Mouse (Mus musculus) midbrain, embryonic 14.5 days (tissue): ENCODE measurements at regions not wholly inside any gene's neighbourhood (a gene's known extent, or its start where the extent isn't known, plus 50 kb on each side); places are given as distances from the start of the nearest gene placed in this dataset.

Source experiments
- ATAC-seq: fragments of 200-750 bp; cut with Nextera tagmentation; 2 replicates; pipeline ENCODE4 v1.8.0; 2017; ENCODE audit warnings: moderate number of reproducible peaks, moderate library complexity; ENCODE audit not compliant: low FRiP score, low TSS enrichment
- DNase-seq: peaks from one replicate; pipeline ENCODE4 v3.0.0-alpha.2; 2015
- H3K27ac ChIP-seq: fragments of 300-500 bp; sonication (generic); replicated peaks from 2 replicates; pipeline ENCODE4 v1.5.1; 2014; ENCODE audit warnings: mild to moderate bottlenecking, low read depth, low read length, moderate library complexity
- H3K27me3 ChIP-seq: fragments of 300-500 bp; sonication (generic); 2 replicates; pipeline ENCODE4 v1.6.1; 2014; ENCODE audit warnings: low read length, control low read depth, mixed read lengths; ENCODE audit not compliant: control insufficient read depth, insufficient read depth
- H3K36me3 ChIP-seq: fragments of 300-500 bp; sonication (generic); 2 replicates; pipeline ENCODE4 v1.6.1; 2014; ENCODE audit warnings: low read length, control low read depth; ENCODE audit not compliant: control insufficient read depth, insufficient read depth
- H3K4me1 ChIP-seq: fragments of 300-500 bp; sonication (generic); 2 replicates; pipeline ENCODE4 v1.6.1; 2014; ENCODE audit warnings: mild to moderate bottlenecking, antibody characterized with exemption, low read length, control low read depth; ENCODE audit not compliant: control insufficient read depth, insufficient read depth
- H3K4me2 ChIP-seq: fragments of 300-500 bp; sonication (generic); 2 replicates; pipeline ENCODE4 v1.6.1; 2014; ENCODE audit warnings: mild to moderate bottlenecking, low read length, moderate library complexity
- H3K4me3 ChIP-seq: fragments of 300-500 bp; sonication (generic); replicated peaks from 2 replicates; pipeline ENCODE4 v1.5.1; 2014; ENCODE audit warnings: low read depth, low read length
- H3K9ac ChIP-seq: fragments of 300-500 bp; sonication (generic); replicated peaks from 2 replicates; pipeline ENCODE4 v1.6.1; 2014; ENCODE audit warnings: mild to moderate bottlenecking, low read length, moderate library complexity
- H3K9me3 ChIP-seq: fragments of 300-500 bp; sonication (generic); 2 replicates; pipeline ENCODE4 v1.6.1; 2016; ENCODE audit warnings: low read length, control low read depth, mixed read lengths; ENCODE audit not compliant: control insufficient read depth
- WGBS: fragments of 180-500 bp; shearing (Covaris S2); extraction: QIAGEN DNeasy Blood & Tissue Kit; methylation state at CpG from one replicate; pipeline ENCODE4 v1.1.7; 2014; 5-methylcytosine and 5-hydroxymethylcytosine counted together

DNA sequence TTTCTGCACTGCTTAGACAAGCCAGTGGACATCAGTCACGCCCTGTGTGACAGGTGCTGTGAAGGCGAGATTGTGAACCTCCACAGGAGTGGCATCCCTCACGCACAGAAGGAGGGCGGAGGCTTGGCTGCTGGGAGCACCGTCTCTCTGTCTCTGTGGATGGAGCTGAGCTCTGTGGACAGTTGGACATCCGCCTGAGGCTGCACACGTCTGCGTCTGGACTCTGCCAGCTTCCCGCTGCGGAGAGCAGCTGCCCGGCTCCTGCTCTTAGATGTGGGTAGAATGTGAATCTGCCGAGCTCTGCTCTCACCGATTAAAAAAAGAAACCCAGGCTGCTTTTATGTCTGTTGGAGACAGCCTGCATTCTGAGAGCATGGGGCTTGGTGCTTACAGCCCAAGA lies 387.1 kb upstream of the Myt1l start:
- no peaks in the 10 kb centered on the region for H3K9me3 ChIP-seq
- H3K4me2 ChIP-seq = peak overlapping the region; percentile 29; the same call in 1 of the 2 replicates
- H3K9ac ChIP-seq = peak overlapping the region; percentile 45; the same call in 1 of the 2 replicates
- peak; percentile 53 for ATAC-seq
- DNase-seq = peak; percentile 82
- H3K36me3 ChIP-seq = no peaks in the 10 kb centered on the region
- H3K27me3 ChIP-seq = no peaks in the 10 kb centered on the region
- peak overlapping the region; percentile 89 for H3K27ac ChIP-seq
- WGBS = 21% methylated on average over 13 of the region's 13 CpGs
- peaks cover 49% of the 10 kb centered on the region for H3K4me1 ChIP-seq
- H3K4me3 ChIP-seq = no peak overlapping the region

DNA sequence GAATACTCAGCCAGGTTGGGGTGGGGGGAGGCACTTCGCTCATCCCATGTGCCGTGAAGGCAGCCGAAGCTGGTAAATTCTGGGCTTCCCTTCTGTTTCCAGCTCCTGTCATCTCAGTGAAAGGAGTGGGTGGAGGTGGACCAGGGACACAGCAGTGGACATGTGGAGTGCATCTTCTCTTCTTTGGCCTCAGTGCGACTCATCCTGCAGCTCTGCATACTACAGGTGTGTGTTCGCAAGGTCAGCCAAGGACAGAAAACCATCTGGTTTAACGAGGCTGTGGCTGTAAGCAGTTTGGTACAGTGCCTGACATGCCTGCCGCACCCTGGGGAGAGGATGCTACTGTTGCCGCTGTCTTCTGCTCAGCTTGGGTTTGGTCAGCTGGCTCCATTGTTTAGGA lies 386.3 kb upstream of the Myt1l start:
- DNase-seq (no peak), ATAC-seq (no peak)
- H3K4me1 ChIP-seq = peaks cover 42% of the 10 kb centered on the region
- no peaks in the 10 kb centered on the region for H3K9me3 ChIP-seq
- WGBS = 77% methylated on average over 8 of the region's 8 CpGs
- H3K36me3 ChIP-seq = no peaks in the 10 kb centered on the region
- no peaks in the 10 kb centered on the region for H3K27me3 ChIP-seq
- peak overlapping the region; percentile 89 for H3K27ac ChIP-seq
- no peak overlapping the region for H3K4me3 ChIP-seq
- peak overlapping the region; percentile 45; the same call in 1 of the 2 replicates for H3K9ac ChIP-seq
- H3K4me2 ChIP-seq = peak overlapping the region; percentile 29; the same call in 1 of the 2 replicates

DNA sequence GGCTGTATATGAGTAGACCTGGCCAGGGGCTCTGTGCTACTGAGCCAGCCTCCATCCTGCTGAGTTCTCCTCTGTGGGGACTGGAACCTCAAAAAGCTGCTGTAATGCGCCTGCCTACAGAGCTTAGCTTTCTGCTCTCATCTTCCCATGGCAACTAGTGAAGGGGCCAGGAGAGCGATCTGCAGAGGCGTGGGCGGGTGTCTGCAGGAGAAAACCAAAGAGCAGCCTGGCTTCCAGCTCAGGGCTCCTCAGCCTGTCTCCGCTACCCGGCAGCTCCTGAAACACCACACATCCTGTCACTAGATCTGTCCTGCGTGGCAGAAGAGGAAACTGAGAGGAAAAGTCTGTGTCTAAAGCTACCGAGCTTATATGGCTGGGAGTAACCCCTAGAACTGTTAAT lies 384.9 kb upstream of the Myt1l start:
- H3K36me3 ChIP-seq = no peaks in the 10 kb centered on the region

DNA sequence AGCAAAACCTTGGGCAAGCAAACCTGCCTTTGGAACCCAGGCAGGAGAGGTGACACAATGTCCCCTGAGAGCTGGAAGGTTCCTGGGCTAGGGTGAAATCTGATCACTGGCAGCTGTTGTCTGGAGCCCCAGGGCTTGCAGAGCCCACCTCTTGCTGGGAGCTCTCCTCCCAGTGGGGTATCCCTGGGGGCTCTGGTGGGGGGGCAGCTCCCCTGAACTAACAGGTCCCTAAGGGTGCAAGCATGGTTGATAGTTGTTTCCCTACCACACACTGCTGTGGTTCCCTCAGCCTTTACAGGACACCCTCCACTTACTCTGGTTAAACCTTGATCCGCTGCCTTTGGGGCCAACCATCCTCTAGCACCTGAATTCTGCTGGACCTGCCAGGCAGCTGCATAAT lies 367.3 kb upstream of the Myt1l start:
- Histone ChIP-seq H3K9ac (no peak overlapping the region), H3K4me1 (no peaks in the 10 kb centered on the region), H3K36me3 (no peaks in the 10 kb centered on the region), H3K4me3 (no peak overlapping the region), H3K4me2 (no peak overlapping the region), H3K9me3 (no peaks in the 10 kb centered on the region), H3K27ac (no peak overlapping the region), H3K27me3 (no peaks in the 10 kb centered on the region)
- DNase-seq (no peak), ATAC-seq (no peak)
- WGBS = 83% methylated on average over 1 of the region's 1 CpGs

More for the DNA sequence above, 384.9 kb upstream of the Myt1l start:
- no peak for ATAC-seq
- H3K9ac ChIP-seq = no peak overlapping the region
- no peaks in the 10 kb centered on the region for H3K27me3 ChIP-seq
- H3K27ac ChIP-seq = no peak overlapping the region
- DNase-seq = no peak
- peaks cover 29% of the 10 kb centered on the region for H3K4me1 ChIP-seq
- WGBS = 70% methylated on average over 8 of the region's 8 CpGs
- H3K4me3 ChIP-seq = no peak overlapping the region
- no peak overlapping the region for H3K4me2 ChIP-seq
- H3K9me3 ChIP-seq = no peaks in the 10 kb centered on the region

DNA sequence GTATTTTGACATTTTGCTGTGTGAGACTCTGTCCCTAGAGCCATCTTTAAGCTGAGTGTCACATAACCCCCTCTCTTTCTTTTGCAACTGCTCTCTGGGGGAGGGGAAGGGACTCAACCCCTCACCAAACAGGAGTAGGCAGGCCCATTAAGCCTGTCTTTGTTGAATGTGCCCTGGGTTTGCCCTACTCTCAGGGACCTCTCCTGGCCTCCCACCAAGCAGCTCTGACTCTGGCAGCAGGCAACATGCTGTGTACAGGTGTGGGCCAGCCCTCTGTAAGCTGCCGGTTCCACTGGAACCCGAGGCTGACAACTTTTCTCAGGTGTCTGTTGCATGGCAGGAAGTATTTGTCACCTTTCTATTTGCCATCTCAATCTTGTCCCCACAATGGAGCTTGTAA lies 366.6 kb upstream of the Myt1l start:
- H3K36me3 ChIP-seq = no peaks in the 10 kb centered on the region
- ATAC-seq (no peak), DNase-seq (no peak)
- H3K4me2 ChIP-seq = no peak overlapping the region
- H3K4me3 ChIP-seq = no peak overlapping the region
- H3K9me3 ChIP-seq = no peaks in the 10 kb centered on the region
- WGBS = 13% methylated on average over 2 of the region's 2 CpGs
- no peaks in the 10 kb centered on the region for H3K4me1 ChIP-seq
- no peak overlapping the region for H3K27ac ChIP-seq
- H3K27me3 ChIP-seq = no peaks in the 10 kb centered on the region
- no peak overlapping the region for H3K9ac ChIP-seq

DNA sequence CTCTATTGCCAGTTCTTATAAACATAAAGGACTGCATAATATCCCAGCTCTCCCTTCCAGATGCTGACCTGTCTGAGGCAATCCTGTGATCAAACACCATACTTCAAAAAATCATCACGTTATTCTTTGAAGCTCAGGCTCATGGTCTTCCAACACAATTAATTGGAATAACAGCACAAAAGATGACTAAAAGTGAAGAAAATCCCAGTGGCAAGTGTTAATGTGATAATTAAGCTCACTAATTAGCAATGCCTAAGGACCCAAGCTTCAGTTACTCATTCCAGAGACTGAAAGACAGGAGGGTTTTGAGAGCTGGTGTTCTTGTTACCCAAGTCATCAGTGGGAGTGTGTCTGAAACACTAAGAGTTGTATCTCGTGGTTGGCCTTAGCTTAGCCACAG lies 363.5 kb upstream of the Myt1l start:
- no peak overlapping the region for H3K4me2 ChIP-seq
- H3K4me1 ChIP-seq = no peaks in the 10 kb centered on the region
- H3K27ac ChIP-seq = no peak overlapping the region
- ATAC-seq = no peak
- no peaks in the 10 kb centered on the region for H3K9me3 ChIP-seq
- no peak overlapping the region for H3K9ac ChIP-seq
- H3K27me3 ChIP-seq = no peaks in the 10 kb centered on the region
- no peak for DNase-seq
- H3K36me3 ChIP-seq = no peaks in the 10 kb centered on the region
- H3K4me3 ChIP-seq = no peak overlapping the region
- 75% methylated on average over 2 of the region's 2 CpGs for WGBS

DNA sequence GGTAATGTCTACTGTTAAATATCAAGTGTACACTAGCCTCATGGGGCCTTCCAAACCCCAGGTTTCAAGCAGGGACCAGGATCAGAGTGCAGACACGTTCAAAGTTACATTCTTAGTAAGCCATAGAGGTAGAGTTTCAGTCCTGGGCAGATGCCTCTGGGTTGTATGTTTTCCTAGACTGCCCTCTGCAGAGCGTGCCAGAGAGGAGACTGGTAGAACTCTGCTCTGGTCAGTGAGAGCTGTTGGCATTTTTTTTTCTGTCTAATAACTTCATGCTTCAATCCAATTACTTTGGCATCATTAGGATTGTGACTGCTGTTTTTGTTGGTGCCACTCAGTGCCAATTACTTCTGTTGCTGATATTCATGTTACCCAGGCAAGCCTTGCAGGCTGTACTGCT lies 361.9 kb upstream of the Myt1l start:
- WGBS = 63% methylated on average over 2 of the region's 2 CpGs
- Histone ChIP-seq H3K4me3 (no peak overlapping the region), H3K27ac (no peak overlapping the region), H3K27me3 (no peaks in the 10 kb centered on the region), H3K4me2 (no peak overlapping the region), H3K9ac (no peak overlapping the region), H3K36me3 (no peaks in the 10 kb centered on the region), H3K9me3 (no peaks in the 10 kb centered on the region), H3K4me1 (no peaks in the 10 kb centered on the region)
- no peak for DNase-seq
- no peak for ATAC-seq

DNA sequence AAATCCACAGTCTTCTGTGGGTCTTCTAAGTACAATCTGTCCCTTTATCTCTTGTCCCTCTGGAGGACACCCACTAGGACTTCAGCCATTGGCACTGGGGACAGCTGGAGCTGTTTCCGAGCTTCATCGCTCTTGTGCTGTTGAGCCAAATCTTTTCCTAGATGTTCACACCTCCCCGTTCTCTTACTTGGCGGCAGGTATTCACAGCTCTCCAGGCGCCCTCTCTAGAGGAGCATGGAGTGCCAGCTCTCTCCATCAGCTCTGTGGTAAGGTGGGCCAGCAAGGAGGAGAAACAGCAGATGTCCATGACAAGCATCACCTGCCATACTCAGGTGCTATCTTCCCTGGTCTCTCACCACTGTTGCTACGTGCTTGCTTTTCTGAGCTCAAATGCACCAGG lies 360.3 kb upstream of the Myt1l start:
- H3K4me3 ChIP-seq = no peak overlapping the region
- H3K4me2 ChIP-seq = no peak overlapping the region
- H3K4me1 ChIP-seq = no peaks in the 10 kb centered on the region
- H3K9me3 ChIP-seq = no peaks in the 10 kb centered on the region
- no peak overlapping the region for H3K27ac ChIP-seq
- 93% methylated on average over 6 of the region's 6 CpGs for WGBS
- H3K36me3 ChIP-seq = no peaks in the 10 kb centered on the region
- ATAC-seq (no peak), DNase-seq (no peak)
- no peaks in the 10 kb centered on the region for H3K27me3 ChIP-seq
- H3K9ac ChIP-seq = no peak overlapping the region

DNA sequence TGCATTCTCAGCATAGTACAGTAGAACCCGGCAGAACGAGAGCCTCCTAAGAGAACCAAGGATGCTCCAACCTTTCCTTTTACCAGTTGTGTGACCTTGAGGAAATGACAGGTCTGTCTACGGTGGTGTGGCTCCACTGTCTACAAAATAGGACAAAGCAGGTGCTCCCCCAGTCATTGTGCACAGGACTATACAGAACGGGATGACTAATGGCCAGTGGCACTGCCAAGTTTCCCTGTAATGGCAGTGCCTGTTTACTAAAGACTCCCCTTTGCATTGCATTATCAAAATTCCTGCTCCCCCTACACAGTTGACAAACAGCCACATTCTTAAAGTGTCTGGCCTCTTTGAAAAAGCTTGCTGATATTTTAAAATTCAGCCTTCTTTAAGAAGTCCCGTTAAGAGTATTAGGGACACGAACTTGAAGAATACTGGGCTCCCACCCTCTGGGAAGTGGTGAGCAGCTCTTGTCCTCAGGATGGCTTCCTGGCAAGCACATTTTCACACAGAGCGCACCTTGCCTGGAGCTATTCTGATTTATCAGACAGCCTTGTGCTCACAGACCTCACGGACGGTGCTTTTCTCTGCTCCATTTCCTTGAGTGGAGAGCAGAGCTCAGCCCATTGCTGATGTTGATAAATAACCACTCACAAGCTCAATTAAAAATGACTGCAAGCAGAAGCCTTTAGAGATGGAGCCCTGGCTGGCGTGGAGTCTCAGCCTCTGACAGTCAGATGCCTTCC lies 352.3 kb upstream of the Myt1l start:
- Histone ChIP-seq H3K9me3 (no peaks in the 10 kb centered on the region), H3K27me3 (no peaks in the 10 kb centered on the region), H3K4me2 (no peak overlapping the region), H3K36me3 (no peaks in the 10 kb centered on the region), H3K4me3 (no peak overlapping the region), H3K9ac (no peak overlapping the region), H3K4me1 (peaks cover 6% of the 10 kb centered on the region), H3K27ac (0 out of 2 replicates have a peak overlapping the region, but pooled peaks have one; percentile 6)
- 74% methylated on average over 10 of the region's 10 CpGs for WGBS
- DNase-seq (peak; percentile 41), ATAC-seq (no peak)
